Mouse (Mus musculus) spleen, adult 2 months (tissue): ENCODE measurements around the gene Itgb5. TPM values are rescaled to one million over a fixed set of nuclear protein-coding genes. Genes with fewer than 3 reads are reported as not detected.

Source experiments
- DNase-seq, 2 experiments: peaks; one replicate each; pipeline versions ENCODE4 v3.0.0 to v3.0.0-alpha.2; 2012 to 2021; ENCODE audit warnings: low spot score in 2 of 2, low read depth in 1 of 2
- H3K27ac ChIP-seq: fragments of 200-500 bp; 2 replicates; pipeline ENCODE4 v1.5.1; 2012; ENCODE audit warnings: low read length, inconsistent platforms; ENCODE audit not compliant: insufficient read depth
- H3K27me3 ChIP-seq: fragments of 200-500 bp; 2 replicates; pipeline ENCODE4 v1.6.1; 2012; ENCODE audit warnings: mild to moderate bottlenecking, moderate library complexity, low read length, inconsistent platforms; ENCODE audit not compliant: control insufficient read depth, insufficient read depth
- H3K36me3 ChIP-seq: fragments of 200-500 bp; 2 replicates; pipeline ENCODE4 v1.6.1; 2012; ENCODE audit warnings: mild to moderate bottlenecking, low read length, inconsistent platforms; ENCODE audit not compliant: control insufficient read depth, insufficient read depth
- H3K4me1 ChIP-seq: fragments of 200-500 bp; 2 replicates; pipeline ENCODE4 v1.6.1; 2011; ENCODE audit warnings: inconsistent platforms; ENCODE audit not compliant: control insufficient read depth, insufficient read depth, insufficient read length
- H3K4me3 ChIP-seq: fragments of 200-500 bp; 2 replicates; pipeline ENCODE4 v1.5.1; 2011; ENCODE audit warnings: mild to moderate bottlenecking, inconsistent platforms; ENCODE audit not compliant: insufficient read depth, insufficient read length; ENCODE audit errors: extremely low read depth
- CTCF ChIP-seq: fragments of 200-500 bp; IDR thresholded peaks from 2 replicates; pipeline ENCODE4 v1.5.1; 2011; ENCODE audit warnings: mild to moderate bottlenecking, inconsistent platforms; ENCODE audit not compliant: insufficient read depth, insufficient read length, insufficient replicate concordance; ENCODE audit errors: extremely low read depth
- POLR2A ChIP-seq: fragments of 200-500 bp; IDR thresholded peaks from 2 replicates; pipeline ENCODE4 v1.6.1; 2011; ENCODE audit warnings: low read depth, low read length, inconsistent platforms
- WGBS: fragments of 180-500 bp; shearing (Covaris S2); methylation state at CpG from one replicate; pipeline ENCODE4 v1.1.7; 2018; 5-methylcytosine and 5-hydroxymethylcytosine counted together
- polyA plus RNA-seq: library from polyadenylated mRNA; depleted of rRNA; stranded (reverse); fragments of >200 nt; gene quantifications from 2 replicates; pipeline ENCODE4 v1.2.3, GENCODE M21; 2012

The Itgb5 gene
- polyA plus RNA-seq, 1 experiment = 36.4 TPM

- Histone ChIP-seq H3K27ac (no peak overlapping the region), H3K27me3 (no peaks in the 10 kb centered on the region), H3K36me3 (no peaks in the 10 kb centered on the region), H3K4me3 (no peak overlapping the region), H3K4me1 (no peaks in the 10 kb centered on the region)
- 79% methylated on average over 12 of the region's 12 CpGs for WGBS
- TF ChIP-seq CTCF (no peak), POLR2A (no peak)
- DNase-seq = no peak
Measured at GRCm38 (mm10) chr16:33938311-33939132, 109.1 kb downstream of the Itgb5 start.

- no peaks in the 10 kb centered on the region for H3K4me1 ChIP-seq
Measured at GRCm38 (mm10) chr16:33939133-33939531, 109.7 kb downstream of the Itgb5 start.

GRCm38 (mm10) chr16:33939636-33940035, 110.2 kb downstream of the Itgb5 start:
- Histone ChIP-seq H3K27me3 (no peaks in the 10 kb centered on the region), H3K4me3 (no peak overlapping the region), H3K36me3 (no peaks in the 10 kb centered on the region), H3K4me1 (no peaks in the 10 kb centered on the region), H3K27ac (no peak overlapping the region)
- no peak for DNase-seq
- 71% methylated on average over 9 of the region's 9 CpGs for WGBS
- no peak for TF ChIP-seq POLR2A
- TF ChIP-seq CTCF = no peak

More at GRCm38 (mm10) chr16:33939133-33939531, 109.7 kb downstream of the Itgb5 start:
- TF ChIP-seq POLR2A (no peak), CTCF (no peak)
- no peaks in the 10 kb centered on the region for H3K36me3 ChIP-seq
- H3K27ac ChIP-seq = no peak overlapping the region
- no peak for DNase-seq
- H3K27me3 ChIP-seq = no peaks in the 10 kb centered on the region
- H3K4me3 ChIP-seq = no peak overlapping the region
- whole genome bisulfite sequencing = 88% methylated on average over 2 of the region's 2 CpGs

GRCm38 (mm10) chr16:33940095-33940494, 110.6 kb downstream of the Itgb5 start:
- H3K4me3 ChIP-seq = no peak overlapping the region
- H3K4me1 ChIP-seq = no peaks in the 10 kb centered on the region
- TF ChIP-seq POLR2A = no peak
- TF ChIP-seq CTCF = no peak
- no peaks in the 10 kb centered on the region for H3K36me3 ChIP-seq
- WGBS = 91% methylated on average over 5 of the region's 5 CpGs
- H3K27ac ChIP-seq = no peak overlapping the region
- no peak for DNase-seq
- H3K27me3 ChIP-seq = no peaks in the 10 kb centered on the region

GRCm38 (mm10) chr16:33941271-33941781, 111.9 kb downstream of the Itgb5 start:
- H3K36me3 ChIP-seq = no peaks in the 10 kb centered on the region
- no peak overlapping the region for H3K4me3 ChIP-seq
- H3K27me3 ChIP-seq = no peaks in the 10 kb centered on the region
- TF ChIP-seq CTCF (no peak), POLR2A (no peak)
- no peak for DNase-seq
- no peaks in the 10 kb centered on the region for H3K4me1 ChIP-seq
- 81% methylated on average over 11 of the region's 11 CpGs for WGBS
- no peak overlapping the region for H3K27ac ChIP-seq

GRCm38 (mm10) chr16:33942341-33942740, 112.9 kb downstream of the Itgb5 start:
- 90% methylated on average over 11 of the region's 11 CpGs for WGBS
- DNase-seq = no peak
- TF ChIP-seq POLR2A (no peak), CTCF (no peak)

GRCm38 (mm10) chr16:33943388-33943787, 113.9 kb downstream of the Itgb5 start:
- Histone ChIP-seq H3K36me3 (no peaks in the 10 kb centered on the region), H3K4me3 (no peak overlapping the region), H3K4me1 (no peaks in the 10 kb centered on the region), H3K27ac (no peak overlapping the region), H3K27me3 (no peaks in the 10 kb centered on the region)
- TF ChIP-seq CTCF (no peak), POLR2A (no peak)
- DNase-seq = no peak
- WGBS = 94% methylated on average over 6 of the region's 6 CpGs

More at GRCm38 (mm10) chr16:33942341-33942740, 112.9 kb downstream of the Itgb5 start:
- Histone ChIP-seq H3K27ac (no peak overlapping the region), H3K36me3 (no peaks in the 10 kb centered on the region), H3K4me3 (no peak overlapping the region), H3K4me1 (no peaks in the 10 kb centered on the region), H3K27me3 (no peaks in the 10 kb centered on the region)
